Mouse (Mus musculus) WW6 (cell line): ENCODE measurements around the gene Plin3.

ENCODE experiments used
- DNase-seq: peaks from one replicate; pipeline ENCODE4 v3.0.0-alpha.2; 2013; ENCODE audit warnings: low read depth, low spot score

The Plin3 gene

DNA sequence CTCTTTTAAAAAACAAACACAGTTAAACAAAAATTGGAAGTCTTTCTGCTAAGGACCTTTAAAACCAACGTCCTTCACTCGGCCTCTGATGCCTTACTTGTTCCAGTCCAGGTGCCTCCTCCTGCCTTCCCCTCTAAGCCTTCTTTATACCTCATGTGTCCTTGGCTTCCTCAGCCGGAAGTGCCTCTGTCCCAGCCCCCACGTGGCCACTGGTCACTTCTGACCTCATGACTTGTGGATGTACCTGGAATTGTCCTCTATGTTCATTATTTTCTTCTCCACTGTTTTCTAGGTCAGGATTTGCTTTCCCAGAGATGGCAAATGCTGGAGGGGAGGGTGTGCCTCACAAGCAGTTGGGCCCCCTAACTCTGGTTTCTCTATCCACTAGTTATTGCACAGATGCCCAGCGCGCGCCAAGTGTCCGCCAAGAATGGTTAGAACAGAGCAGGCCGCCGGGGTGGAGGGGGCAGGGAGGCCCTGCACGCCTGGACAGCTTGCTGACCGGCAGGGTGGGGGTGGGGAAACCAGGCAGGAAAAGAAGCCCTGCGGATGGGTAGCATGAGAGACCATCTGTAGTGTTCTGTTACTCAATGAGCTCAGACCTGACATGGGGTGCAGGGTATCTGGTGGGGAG lies 9.8 kb upstream of the Plin3 start:
- DNase-seq, result no peak

DNA sequence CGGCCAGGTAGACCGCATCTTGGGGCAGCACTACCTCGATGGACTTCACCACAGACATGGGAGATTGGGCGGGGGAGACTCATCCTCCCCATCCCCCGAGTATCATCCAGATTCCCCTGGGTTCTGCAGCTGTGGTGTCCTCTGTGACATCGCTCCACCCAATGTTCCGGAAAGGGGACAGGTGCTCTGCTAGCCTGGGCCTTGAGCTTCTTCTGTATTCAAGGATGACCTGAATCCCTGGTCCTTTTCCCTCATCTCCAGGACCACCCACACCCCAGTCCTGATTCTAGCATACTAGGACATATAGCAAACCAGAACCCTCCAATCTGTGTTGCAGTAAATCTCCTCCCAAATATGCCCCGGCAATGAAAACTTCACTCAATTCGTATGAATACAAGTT lies 7.5 kb upstream of the Plin3 start, which contains the start of gene Arrdc5:
Gene Arrdc5 (minus strand): TSS at position 101 of the 400 bp plus-strand sequence.
- DNase-seq, result no peak

DNA sequence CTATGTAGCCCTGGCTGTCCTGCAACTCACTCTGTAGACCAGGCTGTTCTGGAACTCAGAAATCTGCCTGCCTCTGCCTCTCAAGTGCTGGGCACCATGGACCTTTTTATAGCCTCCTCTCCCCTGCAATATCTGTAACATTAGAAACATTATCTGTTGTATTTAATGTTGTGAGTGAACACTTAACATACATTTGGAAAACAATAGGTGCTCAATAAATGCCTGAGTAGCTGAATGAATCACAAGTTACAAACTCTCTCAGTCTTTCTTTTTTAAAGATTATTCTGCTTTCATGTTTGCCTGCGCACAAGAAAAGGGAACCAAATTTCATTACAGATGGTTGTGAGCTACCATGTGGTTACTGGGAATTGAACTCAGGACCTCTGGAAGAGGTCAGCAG lies 5.6 kb upstream of the Plin3 start:
- DNase-seq, result no peak

DNA sequence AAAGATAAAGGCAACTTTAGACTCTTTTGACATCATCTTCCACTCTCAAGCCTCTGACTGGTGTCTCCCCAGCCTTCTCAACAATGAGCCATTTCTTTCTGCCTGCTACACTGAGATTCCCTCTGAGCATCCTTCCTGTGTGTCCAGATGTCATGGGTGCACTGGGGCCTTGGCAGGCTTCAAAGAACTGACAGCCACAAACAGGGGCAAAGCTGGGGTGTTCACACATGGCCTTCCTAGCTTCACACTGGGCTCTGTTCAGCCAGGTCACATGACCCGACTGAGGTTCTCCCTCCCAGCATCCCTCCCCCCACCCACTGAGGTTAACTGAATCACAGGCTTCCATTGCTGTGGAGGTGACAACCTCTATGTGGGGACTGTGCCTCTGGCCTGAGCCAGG lies 3.5 kb upstream of the Plin3 start:
- DNase-seq, result no peak

DNA sequence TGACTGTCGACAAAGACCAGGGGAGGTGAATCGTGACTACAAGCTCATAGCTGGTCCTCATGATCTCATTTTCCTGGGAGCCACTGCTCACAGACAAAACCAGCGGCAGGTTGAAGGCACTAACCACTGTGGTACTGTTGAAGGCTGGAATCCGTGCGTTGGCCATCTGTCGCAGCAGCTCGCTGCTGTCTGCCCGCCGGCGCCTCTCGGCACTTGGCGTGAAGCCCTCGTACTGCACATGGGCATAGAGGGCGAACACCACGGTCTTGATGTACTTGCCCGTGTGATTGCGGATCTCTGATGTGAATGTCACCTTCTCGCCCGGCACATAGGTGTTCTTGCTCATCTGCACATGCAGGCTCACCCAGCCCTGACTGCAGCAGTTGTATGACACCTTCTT lies 1.6 kb upstream of the Plin3 start:
- no peak for DNase-seq

DNA sequence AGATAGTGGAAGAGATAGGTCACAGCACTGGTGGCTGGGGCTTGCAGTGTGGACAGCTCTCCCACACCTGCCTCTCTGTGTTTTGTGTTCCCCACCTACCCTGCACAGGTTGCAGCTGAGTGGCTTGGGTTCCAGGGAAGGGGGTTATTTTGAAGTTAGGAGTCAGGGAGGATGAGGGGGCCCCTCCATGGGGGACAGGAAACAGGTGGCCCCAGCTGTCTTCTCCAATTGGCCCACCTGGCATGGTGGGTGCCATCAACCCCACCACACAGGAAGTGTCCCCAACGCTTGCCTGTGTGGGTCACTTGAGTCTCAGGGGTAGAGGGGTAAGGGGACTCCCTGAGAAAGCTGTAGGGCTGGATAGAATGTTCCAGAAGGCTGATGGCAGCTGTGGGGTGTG lies 618 bp upstream of the Plin3 start:
- no peak for DNase-seq

DNA sequence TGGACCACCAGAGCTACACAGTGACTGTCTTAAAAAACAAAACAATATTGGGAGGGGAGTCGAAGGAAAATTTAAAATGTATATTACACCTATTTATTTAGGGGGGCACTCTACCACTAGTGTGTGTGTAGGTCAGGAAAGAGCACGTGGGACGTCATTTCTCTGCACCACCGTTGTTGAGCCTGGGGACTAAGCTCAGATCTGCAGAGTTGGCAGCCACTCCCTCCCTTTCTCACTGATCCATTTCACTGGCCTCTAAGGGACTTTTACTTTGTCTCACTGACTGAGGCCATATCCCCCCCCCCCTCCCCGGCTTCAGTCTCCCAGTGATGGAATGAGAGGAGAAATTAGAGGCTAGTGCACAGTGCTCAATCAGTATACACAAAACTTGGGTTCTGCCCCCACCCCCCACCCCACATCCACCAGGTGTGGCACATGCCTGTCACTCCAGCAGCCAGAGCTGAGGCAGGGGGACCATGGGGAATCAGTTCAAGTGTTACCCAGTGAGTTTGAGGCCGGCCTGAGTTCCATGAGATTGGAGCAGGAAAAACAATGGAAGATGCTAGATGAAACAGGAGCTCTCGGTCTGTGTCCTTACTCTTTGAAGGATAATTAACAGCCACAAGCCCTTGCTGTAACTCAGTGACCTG lies 722 bp downstream of the Plin3 start:
- no peak for DNase-seq

DNA sequence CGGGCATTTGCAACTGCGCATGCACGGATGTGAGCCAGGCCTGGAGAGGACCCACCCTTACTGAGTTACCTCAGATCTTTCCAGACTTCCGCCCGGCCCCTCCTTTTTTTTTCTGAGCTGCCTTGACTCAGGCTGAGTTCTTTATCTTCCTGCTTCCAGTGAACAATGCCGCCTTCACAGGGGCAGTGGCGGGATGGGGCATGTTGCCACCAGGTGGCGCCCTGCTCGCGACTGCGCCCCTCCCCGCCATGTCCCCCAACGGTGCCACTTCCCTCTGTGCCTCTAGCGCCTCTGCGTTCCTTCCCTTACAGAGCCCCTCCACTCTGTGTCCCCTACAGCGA lies 1.5 kb downstream of the Plin3 start:
- peak; percentile 79 for DNase-seq

DNA sequence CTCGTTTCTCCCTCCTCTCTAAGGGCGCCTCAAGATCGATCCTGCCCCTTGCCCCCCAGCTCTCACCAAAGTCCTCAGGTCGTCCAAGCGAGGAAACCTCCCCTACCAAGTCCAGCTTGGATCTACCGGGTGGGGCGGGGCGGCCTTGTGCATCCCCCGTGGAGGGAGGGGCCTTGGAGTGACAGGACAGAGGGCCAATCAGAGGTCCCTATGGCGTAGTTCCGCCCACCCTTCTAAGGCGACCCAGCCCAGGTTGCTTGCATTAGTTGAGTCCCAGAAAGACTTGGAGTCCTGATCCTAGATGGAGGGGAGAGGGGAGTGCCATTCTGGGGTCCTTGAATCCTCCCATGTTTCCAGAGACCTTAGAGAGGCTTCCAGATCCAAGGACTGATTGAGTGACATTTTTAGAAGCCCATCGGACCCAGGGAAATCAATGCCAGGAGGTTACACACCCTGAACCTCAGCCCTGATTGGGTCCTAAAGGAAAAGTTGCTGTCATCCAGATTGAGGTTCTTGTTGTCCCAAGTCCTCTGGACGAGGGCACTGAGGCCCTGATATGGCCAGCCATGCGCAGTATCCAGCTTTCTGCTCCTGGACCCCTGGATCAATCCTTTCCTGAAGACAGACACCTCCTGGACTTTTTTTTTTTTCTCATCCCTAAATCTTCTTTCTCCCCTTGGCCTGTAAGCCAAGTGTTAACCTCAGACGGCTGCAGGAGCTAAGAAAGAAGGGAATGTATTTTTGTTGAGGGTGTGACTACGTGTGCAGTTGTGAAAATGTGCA lies 2.1 kb downstream of the Plin3 start:
- peak; percentile 79 for DNase-seq

DNA sequence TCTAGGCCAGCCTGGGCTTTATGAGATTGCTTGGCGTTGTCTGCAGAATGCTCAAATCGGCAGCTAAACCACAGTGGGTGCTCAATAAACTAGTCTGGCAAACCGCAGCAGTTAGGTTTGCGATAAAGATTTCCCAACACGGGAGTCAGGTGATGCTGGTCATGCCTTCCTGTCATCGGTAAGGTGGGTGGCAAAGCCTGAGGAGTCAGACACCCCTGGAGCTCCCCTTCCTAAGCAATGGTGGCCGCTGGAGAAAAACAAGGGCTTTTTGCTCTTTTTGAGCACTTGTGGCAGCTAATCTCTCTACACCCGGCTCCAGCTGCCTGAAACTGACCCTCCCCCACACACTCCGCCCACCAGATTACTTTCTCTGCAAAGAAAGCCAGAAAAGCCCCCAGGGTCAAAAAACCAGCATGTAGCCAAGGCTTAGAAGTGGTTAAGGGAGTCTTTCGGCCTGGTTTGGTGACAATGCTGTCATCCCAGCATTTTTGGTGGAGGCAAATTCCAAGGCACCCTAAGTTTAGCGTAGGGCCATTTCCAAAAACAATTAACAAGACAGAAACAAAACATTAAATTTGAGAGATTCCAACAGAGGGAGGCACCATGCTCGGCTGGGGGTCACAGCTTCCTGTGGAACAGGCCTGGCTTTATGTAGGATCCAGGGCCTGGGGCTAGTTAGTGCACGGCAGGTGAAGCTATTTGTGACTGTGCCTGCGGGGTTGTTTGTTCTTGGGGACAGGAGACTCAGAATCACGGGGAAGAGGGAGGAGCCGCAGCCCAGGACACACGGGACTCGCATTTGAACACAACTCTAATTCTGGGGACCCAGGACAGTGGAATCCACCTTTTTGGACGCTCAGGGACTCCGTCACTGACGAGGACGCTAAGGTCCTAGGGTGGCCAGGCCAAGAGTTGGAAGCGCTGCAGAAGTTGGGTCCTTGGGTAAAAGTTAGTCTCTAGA lies 3.0 kb downstream of the Plin3 start:
- peak; percentile 61 for DNase-seq

DNA sequence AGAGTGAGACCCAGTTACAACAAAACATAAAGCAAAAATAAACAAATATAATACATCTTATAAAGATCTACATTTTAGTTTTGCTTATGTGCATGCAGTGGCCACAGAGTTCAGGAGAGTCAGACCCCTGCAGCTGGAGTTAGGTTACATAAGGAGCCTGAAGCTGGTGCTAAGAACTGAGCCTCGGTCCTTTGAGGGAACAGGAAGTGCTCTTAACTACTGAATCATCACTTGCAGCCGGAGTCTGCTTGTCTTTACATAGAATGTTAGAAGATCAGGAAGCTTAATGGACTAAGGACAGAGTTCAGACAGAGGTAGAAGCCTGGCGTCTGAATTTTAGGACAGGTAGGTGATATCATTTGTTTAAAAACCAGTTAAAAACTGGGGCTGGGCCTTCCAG lies 3.8 kb downstream of the Plin3 start:
- DNase-seq, result no peak

DNA sequence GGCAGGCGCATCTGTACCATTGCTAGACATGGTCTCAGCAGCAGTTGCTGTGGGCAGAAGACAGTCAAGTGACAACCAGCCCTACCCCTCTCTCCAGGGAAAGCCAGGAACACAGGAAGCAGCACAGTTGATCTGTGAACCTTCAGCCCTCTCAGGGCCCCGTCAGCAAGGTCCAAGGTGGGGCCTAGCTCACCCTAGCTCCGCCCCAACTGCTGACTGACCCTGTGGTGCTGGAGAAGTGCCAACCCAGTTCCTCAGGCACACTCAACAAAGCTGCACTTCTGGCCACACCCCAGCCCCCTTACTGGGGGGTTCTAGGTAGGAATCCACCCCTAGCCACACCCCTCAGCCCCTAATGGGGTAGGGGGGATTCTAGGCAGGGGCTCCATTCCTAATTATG lies 4.8 kb downstream of the Plin3 start:
- DNase-seq, result no peak

DNA sequence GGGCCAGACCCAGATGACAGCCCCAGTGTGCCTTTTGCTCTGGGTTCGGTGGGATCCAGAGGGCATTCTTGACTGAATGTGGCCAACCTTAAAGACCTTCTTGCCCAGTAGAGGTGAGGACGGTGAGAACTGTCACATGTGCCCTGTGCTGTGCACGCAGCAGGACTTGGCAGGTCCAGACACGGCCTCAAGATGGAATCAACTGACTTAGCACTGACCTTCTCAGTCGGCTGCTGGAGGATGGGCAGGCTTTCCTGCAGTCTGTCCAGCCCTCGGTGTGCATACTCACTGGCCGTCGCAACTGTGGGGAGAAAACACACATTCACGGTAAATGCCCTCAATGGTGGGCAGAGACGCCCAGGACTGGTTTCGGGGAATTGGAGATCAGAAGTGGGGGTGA lies 6.7 kb downstream of the Plin3 start:
- DNase-seq, result no peak

DNA sequence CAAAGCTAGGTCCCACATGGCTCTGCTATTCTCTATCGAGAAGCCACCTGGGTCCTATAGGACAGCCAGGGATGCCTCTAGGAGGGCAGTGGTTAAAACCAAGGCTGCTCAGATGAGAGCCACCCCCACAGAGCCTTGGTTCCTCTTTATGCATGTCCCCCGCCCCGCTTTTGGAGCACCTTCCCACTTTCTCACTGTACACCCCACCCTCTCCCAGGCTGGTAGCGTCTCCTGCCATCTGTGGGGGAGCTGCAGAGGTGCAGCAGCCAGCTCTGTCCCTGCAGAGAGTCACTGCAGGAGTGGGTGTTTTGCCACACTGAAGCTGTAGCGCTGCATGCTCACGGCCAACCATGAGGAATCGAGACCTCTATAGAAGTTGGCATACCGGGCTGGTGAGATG lies 9.4 kb downstream of the Plin3 start:
- DNase-seq, result no peak

DNA sequence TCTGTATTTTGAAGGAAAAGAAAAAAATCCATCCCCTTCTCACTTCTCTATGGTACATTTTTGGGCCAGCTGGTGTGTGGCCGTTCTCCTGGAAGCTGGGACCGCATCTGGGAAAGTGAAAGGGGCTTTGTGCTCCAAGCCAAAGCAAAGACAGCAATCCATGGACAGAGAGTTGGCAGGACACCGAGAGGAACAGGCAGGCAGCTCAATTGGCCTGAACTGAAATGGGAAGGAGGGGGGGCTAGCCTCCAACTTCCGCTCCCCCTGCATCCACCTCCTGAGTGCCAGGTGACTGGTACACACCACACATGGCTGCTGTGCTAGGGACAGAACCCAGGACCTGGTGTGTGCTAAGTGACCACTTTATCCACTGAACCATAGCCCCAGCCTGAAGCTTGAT lies 9.9 kb downstream of the Plin3 start:
- DNase-seq, result no peak

DNA sequence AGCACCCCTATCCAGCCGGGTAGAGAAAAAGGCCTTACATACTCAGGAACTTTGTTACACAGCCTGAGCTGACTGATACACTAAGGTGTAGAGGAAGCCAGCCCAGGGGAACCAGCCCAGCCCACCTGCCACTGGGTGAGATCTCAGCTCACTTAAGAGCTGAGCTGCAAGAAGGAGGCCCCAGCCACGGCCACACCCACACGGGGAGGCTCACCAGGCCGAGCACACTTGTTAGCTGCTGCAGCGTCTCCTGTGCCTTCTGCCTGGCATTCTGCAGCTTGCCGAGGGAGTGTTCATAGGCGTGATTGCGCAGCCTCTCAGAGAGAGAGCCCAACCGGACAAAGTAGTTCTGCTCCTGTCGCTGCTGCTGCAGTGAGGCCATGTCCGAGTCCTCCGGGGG lies 11.5 kb downstream of the Plin3 start:
- no peak for DNase-seq

DNA sequence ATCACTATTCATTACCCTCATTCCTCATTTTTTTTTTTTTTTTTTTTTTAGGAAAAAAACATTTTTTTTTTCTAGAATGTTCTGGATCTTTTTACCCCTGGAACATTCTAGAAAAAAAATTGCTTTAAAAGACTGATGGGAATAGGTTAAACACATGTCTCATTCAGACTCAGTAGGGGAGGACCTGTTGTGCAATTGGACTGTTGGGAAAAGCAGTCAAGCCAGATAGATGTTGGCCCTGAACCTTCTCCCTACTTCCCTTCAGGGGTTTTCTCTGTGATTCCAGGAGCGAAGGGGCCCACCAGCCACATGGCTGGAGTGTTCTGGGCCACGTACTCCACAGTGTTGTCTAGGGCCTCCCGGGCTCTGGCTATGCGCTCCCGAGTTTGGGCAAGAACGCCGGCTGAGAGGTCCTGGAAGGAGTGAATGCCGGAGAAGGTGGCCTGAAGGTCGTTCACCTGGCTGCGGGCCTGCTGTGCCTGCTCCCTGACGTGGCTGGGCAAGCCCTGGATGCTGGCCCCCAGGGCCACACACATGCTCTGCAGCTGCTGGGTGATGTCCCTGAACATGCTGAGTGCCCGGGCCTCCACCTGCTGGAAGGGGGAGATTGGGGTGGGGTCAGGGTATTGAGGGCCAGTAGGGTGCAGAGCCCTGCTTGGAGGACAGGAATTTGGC lies 13.1 kb downstream of the Plin3 start:
- no peak for DNase-seq

DNA sequence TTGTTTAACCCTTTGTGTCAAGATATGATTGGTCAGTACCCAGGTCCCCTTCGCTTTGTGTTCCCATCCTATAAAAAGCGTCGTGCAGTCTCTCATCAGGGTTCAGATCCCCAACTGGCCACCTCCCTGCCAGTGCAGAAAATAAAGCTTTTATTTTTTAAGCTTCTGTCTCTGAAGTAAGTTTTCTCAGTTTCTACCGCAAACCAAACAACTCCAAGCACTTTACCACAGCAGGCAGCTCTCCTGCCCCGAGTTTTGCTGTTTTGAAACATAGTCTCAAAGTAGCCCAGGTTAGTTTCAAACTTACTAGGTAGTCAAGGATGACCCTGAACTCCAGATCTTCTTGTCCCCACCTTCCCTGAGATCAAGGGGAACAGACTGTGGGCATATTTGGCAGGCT lies 14.3 kb downstream of the Plin3 start:
- no peak for DNase-seq

DNA sequence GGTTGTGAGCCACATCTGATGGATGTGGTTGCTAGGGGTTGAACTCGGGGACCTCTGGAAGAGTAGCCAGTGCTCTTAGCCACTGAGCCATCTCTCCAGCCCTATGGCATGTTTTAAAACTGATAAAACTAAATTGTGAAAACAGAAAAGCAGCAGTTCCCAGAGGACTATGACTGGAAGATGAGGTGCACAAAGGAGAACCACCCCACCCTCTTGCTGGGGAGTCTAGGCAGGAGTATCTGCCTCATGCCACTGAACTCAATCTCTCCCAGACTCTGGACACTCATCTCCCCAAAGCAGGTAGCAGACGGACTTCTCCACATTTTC lies 15.1 kb downstream of the Plin3 start:
- DNase-seq, result no peak

DNA sequence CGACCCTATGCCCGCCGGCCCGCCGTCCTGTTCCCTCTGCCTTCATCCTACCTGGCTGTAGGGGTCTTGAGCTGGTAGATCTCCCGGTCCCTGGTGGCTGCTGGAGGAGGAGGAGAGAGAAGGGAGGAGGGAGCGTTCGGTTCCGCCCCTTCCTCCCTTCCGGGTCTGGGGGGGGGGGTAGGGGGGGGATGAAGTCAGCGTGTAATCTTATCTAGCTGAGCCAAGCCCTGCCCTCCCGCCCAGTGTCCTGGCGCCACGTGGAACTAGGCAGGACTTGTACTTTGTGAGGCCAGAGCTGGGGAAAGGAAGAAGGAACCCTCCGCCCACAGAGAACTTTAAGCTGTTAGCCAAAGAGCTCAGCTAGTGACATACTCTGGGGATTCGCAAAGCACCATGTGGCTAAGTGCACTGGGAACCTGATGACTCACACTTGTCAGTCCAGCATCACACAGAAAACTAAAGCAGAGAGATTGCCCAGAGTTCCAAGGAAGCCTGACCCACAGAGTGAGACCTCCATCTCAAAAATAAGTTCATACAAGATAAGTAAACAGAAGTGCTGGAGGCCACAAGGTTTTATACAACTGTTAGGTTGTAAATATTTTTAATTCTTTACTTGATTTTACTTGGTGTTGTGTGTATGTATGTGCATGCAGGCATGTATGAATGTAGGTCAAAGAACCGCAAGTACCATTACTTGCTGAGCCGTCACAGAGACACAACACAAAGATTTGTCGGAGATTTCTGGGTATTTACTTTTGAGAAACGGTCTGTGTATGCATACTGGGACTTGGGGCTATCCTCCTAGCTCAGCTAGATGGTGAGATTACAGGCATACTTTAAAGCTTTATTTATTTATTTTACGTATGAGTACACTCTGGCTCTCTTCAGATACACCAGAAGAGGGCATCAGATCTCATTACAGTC lies 15.8 kb downstream of the Plin3 start, which contains the start of gene Ticam1:
Gene Ticam1 (minus strand): TSS at position 144 of the 924 bp plus-strand sequence.
- peak; percentile 75 for DNase-seq
